Mouse (Mus musculus): ENCODE results near the gene 3110082I17Rik.

DNA sequence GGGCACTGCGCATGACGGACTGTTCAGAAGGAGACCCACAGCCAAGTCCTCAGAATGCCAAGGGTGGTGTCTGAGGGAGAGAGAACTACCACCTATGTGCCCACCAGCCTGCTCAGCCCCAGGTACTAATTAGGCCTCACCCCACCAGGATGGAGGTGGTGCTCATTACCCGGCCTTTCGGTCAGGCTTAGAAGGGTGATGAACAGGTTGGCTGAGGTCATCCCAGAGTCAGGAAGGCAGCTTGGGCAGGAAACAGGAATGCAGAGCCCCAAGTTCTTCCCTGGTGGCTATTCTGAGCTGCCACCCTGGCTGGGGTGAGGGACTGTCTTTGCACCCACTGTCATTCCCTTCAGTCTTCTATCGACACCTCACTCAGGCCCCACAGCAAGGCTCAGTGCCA is 74.3 kb downstream of the 3110082I17Rik start:
- TF ChIP-seq POLR2A (IDR thresholded peaks at IDR 0.05; ENCODE audit: extremely low read depth, insufficient read depth, low read length) (no peak), CTCF (IDR thresholded peaks at IDR 0.05; ENCODE audit: low read depth, low read length) (no peak)
